Mouse (Mus musculus) kidney, embryonic 14.5 days (tissue): Measurements from ENCODE around the gene Fastk. TPM values are rescaled to one million over a fixed set of nuclear protein-coding genes. Genes with fewer than 3 reads are reported as not detected.
"Not testable (repeated sequence)": the region's sequence is repeated elsewhere in the genome, so short reads cannot be mapped to it uniquely, and the experiment has no call there.

Source experiments
- ATAC-seq: fragments of 200-750 bp; cut with Nextera tagmentation; 2 replicates; pipeline ENCODE4 v1.8.0; 2017; ENCODE audit warnings: moderate number of reproducible peaks, mild to moderate bottlenecking, moderate TSS enrichment, moderate library complexity; ENCODE audit not compliant: low FRiP score, low TSS enrichment
- H3K27ac ChIP-seq: fragments of 300-500 bp; sonication (generic); 2 replicates; pipeline ENCODE4 v1.5.1; 2014; ENCODE audit warnings: low read depth, mild to moderate bottlenecking, low read length, moderate library complexity, mixed read lengths
- H3K27me3 ChIP-seq: fragments of 300-500 bp; sonication (generic); 2 replicates; pipeline ENCODE4 v1.6.1; 2014; ENCODE audit warnings: mild to moderate bottlenecking, low read length; ENCODE audit not compliant: control insufficient read depth, insufficient read depth
- H3K36me3 ChIP-seq: fragments of 300-500 bp; sonication (generic); 2 replicates; pipeline ENCODE4 v1.6.1; 2014; ENCODE audit warnings: low read length, mixed read lengths; ENCODE audit not compliant: control insufficient read depth, insufficient read depth
- H3K4me1 ChIP-seq: fragments of 300-500 bp; sonication (generic); 2 replicates; pipeline ENCODE4 v1.6.1; 2014; ENCODE audit warnings: low read length, mixed read lengths; ENCODE audit not compliant: control insufficient read depth, insufficient read depth
- H3K4me2 ChIP-seq: fragments of 300-500 bp; sonication (generic); replicated peaks from 2 replicates; pipeline ENCODE4 v1.6.1; 2014; ENCODE audit warnings: low read depth, mild to moderate bottlenecking, low read length
- H3K4me3 ChIP-seq: fragments of 300-500 bp; sonication (generic); 2 replicates; pipeline ENCODE4 v1.5.1; 2014; ENCODE audit warnings: mild to moderate bottlenecking, low read length
- H3K9ac ChIP-seq: fragments of 300-500 bp; sonication (generic); 2 replicates; pipeline ENCODE4 v1.6.1; 2014; ENCODE audit warnings: low read depth, mild to moderate bottlenecking, low read length, moderate library complexity
- H3K9me3 ChIP-seq: fragments of 300-500 bp; sonication (generic); 2 replicates; pipeline ENCODE4 v1.6.1; 2016; ENCODE audit warnings: low read length; ENCODE audit not compliant: control insufficient read depth
- WGBS: fragments of 180-500 bp; shearing (Covaris S2); extraction: QIAGEN DNeasy Blood & Tissue Kit; methylation state at CpG from one replicate; pipeline ENCODE4 v1.1.7; 2014; 5-methylcytosine and 5-hydroxymethylcytosine counted together
- polyA plus RNA-seq: library from polyadenylated mRNA; unstranded; fragments of >200 nt; fragmentation: Nextera tagmentation; extraction: Ambion mirVana; gene quantifications from 2 replicates; pipeline ENCODE4 v1.2.1, GENCODE M21; 2014

Gene Fastk
- polyA plus RNA-seq, 1 experiment from 2014 or later, result 105 TPM

DNA sequence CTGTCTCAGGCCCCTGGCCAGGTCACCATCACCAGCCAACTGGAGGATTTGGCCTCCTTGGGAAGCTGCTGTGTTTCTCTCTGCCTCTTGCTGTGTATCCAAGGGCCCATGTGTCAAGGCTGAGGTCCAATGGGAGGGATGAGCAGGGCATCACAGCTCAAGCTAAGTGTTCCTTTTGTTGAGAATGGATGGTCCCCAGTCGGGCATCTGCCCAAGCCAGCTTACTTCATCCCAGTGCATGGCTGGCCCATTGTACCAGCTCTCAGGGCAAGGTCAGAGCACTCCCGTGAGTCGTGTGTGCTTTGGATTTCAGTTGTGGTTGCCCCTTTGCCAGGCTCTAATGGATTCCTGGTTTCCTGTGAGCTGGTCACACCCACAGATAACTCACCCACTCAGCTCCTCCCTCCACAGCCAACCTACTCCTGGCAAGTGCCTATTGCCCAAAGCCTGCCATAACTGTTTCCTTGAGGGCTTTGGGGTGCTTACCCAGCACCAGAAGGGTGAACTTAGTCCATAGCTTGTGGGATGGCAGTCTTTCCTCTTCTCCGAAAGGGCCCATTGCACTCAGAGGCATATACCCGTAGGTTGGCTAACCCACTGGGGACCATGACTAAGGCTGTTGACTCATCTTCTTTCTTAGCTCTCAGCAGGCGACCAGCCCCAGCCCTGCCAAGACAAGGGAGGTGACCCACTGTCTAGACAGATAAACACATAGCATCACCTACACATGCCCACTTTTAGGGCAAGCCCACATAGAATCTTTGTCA lies 40.3 kb downstream of the Fastk start:
- H3K4me2 ChIP-seq, result no peak overlapping the region
- H3K4me1 ChIP-seq, result no peaks in the 10 kb centered on the region
- H3K36me3 ChIP-seq, result peaks cover 57% of the 10 kb centered on the region
- H3K9ac ChIP-seq, result no peak overlapping the region
- H3K27ac ChIP-seq, result no peak overlapping the region
- H3K27me3 ChIP-seq, result no peaks in the 10 kb centered on the region
- no peak for ATAC-seq
- H3K4me3 ChIP-seq, result no peak overlapping the region
- 76% methylated on average over 6 of the region's 6 CpGs for WGBS
- H3K9me3 ChIP-seq, result no peaks in the 10 kb centered on the region

DNA sequence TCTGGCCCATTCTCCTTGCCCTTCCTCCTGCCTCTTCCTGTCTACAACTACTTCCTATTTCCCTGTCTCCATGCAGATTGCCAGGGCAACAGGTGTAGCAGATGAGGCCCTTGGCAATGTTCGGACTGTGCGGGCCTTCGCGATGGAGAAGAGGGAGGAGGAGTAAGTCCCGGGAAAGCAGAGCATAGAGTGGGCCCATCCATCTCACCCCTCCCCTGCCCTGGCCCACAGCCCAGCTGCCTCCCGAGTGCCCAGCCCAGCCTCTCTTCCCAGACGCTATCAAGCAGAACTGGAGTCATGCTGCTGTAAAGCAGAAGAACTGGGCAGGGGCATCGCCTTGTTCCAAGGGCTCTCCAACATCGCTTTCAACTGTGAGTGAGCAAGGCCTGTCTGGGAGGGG lies 43.1 kb downstream of the Fastk start:
- no peaks in the 10 kb centered on the region for H3K9me3 ChIP-seq
- H3K4me2 ChIP-seq, result no peak overlapping the region
- peaks cover 41% of the 10 kb centered on the region; the same call in 1 of the 2 replicates for H3K36me3 ChIP-seq
- H3K27ac ChIP-seq, result no peak overlapping the region
- H3K9ac ChIP-seq, result no peak overlapping the region
- H3K27me3 ChIP-seq, result no peaks in the 10 kb centered on the region
- ATAC-seq, result no peak
- H3K4me1 ChIP-seq, result no peaks in the 10 kb centered on the region
- H3K4me3 ChIP-seq, result no peak overlapping the region
- WGBS, result 86% methylated on average over 9 of the region's 9 CpGs

DNA sequence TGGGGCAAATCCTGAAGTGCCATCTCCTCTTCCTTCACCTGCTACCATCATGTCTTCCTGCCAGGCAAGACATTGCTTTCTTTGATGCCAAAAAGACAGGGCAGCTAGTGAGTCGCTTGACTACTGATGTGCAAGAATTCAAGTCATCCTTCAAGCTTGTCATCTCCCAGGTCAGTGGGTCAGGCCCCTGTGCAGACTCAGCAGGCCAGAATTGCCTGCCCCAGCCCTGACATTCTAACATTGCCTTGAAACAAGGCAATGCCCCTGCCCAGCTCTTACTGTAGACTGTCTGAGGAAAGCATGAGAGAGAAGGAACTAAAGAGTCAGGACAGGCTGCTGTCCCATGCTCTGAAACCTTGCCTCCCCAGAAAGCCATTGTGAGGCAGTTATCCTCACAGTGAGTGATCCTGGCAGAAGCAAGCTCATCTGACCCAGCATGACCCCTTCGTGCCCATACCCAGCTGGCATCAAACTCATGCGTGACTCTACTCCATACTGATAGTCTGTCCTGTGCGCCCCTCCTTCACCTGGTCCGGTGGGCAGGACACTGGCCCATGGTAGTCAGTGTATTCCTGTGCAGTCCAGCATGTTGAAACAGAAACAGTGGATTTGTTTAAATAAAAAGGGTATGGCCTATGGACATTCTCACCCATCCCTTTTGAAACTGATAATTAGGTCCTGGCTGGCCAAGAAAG lies 44.0 kb downstream of the Fastk start:
- Histone ChIP-seq H3K27ac (no peak overlapping the region), H3K4me2 (no peak overlapping the region), H3K4me1 (no peaks in the 10 kb centered on the region), H3K27me3 (no peaks in the 10 kb centered on the region), H3K36me3 (peaks cover 33% of the 10 kb centered on the region; the same call in 1 of the 2 replicates), H3K4me3 (no peak overlapping the region), H3K9me3 (no peaks in the 10 kb centered on the region), H3K9ac (no peak overlapping the region)
- 87% methylated on average over 5 of the region's 5 CpGs for WGBS
- ATAC-seq, result no peak

DNA sequence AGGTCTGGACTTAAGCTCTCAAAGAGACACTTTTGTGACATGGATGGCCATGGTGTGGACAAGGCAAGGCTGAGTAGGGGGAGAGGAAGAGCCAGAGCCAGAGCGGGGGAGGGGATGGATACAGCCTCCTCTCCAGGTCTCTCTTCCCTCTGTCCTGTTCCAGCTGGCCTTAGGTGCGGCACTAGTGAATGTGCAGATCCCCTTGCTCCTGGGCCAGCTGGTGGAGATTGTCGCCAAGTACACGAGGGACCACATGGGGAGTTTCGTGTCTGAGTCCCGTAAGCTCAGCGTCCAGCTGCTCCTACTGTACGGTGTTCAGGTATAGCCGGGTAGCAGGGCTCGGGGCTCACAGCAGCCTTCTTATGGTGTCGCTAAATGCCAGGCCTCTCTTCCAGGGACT lies 44.7 kb downstream of the Fastk start:
- Histone ChIP-seq H3K4me2 (no peak overlapping the region), H3K9ac (no peak overlapping the region), H3K9me3 (no peaks in the 10 kb centered on the region), H3K27me3 (no peaks in the 10 kb centered on the region), H3K36me3 (peaks cover 33% of the 10 kb centered on the region; the same call in 1 of the 2 replicates), H3K4me1 (no peaks in the 10 kb centered on the region), H3K27ac (no peak overlapping the region), H3K4me3 (no peak overlapping the region)
- 93% methylated on average over 11 of the region's 11 CpGs for WGBS
- no peak for ATAC-seq

DNA sequence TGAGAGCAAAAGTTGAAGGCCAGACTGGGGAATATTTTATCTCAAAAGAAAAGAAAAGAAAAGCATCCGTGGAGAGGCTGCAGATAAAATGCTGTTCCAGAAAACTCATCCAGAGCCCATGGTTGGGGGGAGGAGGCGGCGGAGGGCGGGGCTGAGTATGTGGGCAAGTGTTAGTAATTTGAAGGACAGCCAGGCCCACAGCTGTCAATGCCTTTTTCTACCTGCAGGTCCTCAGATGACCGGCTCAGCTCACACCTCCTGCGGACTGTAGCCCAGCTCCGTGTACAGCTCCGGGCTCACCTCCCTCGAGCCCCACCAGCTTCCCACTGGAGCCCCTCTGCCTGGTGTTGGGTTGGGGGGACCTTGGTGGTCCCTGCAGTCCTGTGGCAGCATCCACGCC lies 45.4 kb downstream of the Fastk start:
- Histone ChIP-seq H3K36me3 (peaks cover 33% of the 10 kb centered on the region; the same call in 1 of the 2 replicates), H3K4me1 (peaks cover 4% of the 10 kb centered on the region; the same call in 1 of the 2 replicates), H3K4me3 (no peak overlapping the region), H3K27me3 (no peaks in the 10 kb centered on the region), H3K9me3 (no peaks in the 10 kb centered on the region), H3K27ac (no peak overlapping the region), H3K9ac (no peak overlapping the region), H3K4me2 (no peak overlapping the region)
- 89% methylated on average over 10 of the region's 10 CpGs for WGBS
- ATAC-seq, result no peak

DNA sequence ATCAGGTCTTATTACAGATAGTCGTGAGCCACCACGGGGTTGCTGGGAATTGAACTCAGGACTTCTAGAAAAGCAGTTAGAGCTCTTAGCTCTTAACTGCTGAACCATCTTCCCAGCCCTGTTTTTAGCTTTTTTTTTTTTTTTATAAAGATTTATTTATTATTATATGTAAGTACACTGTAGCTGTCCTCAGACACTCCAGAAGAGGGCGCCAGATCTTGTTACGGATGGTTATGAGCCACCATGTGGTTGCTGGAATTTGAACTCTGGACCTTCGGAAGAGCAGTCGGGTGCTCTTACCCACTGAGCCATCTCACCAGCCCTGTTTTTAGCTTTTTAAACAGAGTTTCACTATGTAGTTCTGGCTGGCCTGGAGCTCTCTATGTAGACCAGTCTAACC lies 48.8 kb downstream of the Fastk start:
- H3K9ac ChIP-seq, H3K4me1 ChIP-seq, ATAC-seq, H3K4me2 ChIP-seq, H3K9me3 ChIP-seq, H3K4me3 ChIP-seq, H3K27me3 ChIP-seq, H3K27ac ChIP-seq: not testable (repeated sequence)
- 86% methylated on average over 6 of the region's 6 CpGs for WGBS
- peaks cover 11% of the 10 kb centered on the region; the same call in 1 of the 2 replicates for H3K36me3 ChIP-seq

GRCm38 (mm10) chr5:24394165-24394894 lies 50.8 kb downstream of the Fastk start:
- peak overlapping the region; percentile 54 for H3K4me3 ChIP-seq
- H3K27me3 ChIP-seq, result no peaks in the 10 kb centered on the region
- peak; percentile 97 for ATAC-seq
- H3K4me1 ChIP-seq, result peaks cover 8% of the 10 kb centered on the region
- under 1% methylated on average over 36 of the region's 36 CpGs for WGBS
- H3K9ac ChIP-seq, result peak overlapping the region; percentile 55
- H3K27ac ChIP-seq, result peak overlapping the region; percentile 67; the same call in 1 of the 2 replicates
- no peaks in the 10 kb centered on the region for H3K36me3 ChIP-seq
- no peaks in the 10 kb centered on the region for H3K9me3 ChIP-seq
- H3K4me2 ChIP-seq, result peak overlapping the region; percentile 37

GRCm38 (mm10) chr5:24393392-24393997 lies 51.6 kb downstream of the Fastk start, which contains the start of gene Abcb8:
Gene Abcb8 (plus strand): TSS chr5:24393663.
- H3K36me3 ChIP-seq, result no peaks in the 10 kb centered on the region
- no peaks in the 10 kb centered on the region for H3K9me3 ChIP-seq
- peak within 1 kb of the TSS; percentile 37 for H3K4me2 ChIP-seq
- H3K27me3 ChIP-seq, result peaks cover 3% of the 10 kb centered on the region; the same call in 1 of the 2 replicates
- ATAC-seq, result no peak
- peaks cover 8% of the 10 kb centered on the region for H3K4me1 ChIP-seq
- H3K4me3 ChIP-seq, result peak within 1 kb of the TSS; percentile 54
- WGBS, result 25% methylated on average over 7 of the region's 7 CpGs
- peak within 1 kb of the TSS; percentile 67; the same call in 1 of the 2 replicates for H3K27ac ChIP-seq
- peak within 1 kb of the TSS; percentile 55 for H3K9ac ChIP-seq
